Mouse (Mus musculus): ENCODE results near the gene Slc22a20. TPM values are rescaled to one million over a fixed set of nuclear protein-coding genes. Genes with fewer than 3 reads are reported as not detected.

Slc22a20 gene
- polyA plus RNA-seq, 1 experiment from 2014 or later, result not detected

Other genes with a start within 250 kb of the Slc22a20 start
- gene Ltbp3, start 245.2 kb downstream of the Slc22a20 start, polyA plus RNA-seq (2015; fragmentation: Nextera tagmentation; extraction: Ambion mirVana), result 20.7 and 21.7 TPM in 2 replicates
- gene Scyl1, start 214.7 kb downstream of the Slc22a20 start, polyA plus RNA-seq (2015; fragmentation: Nextera tagmentation; extraction: Ambion mirVana), result 60.6 and 60.9 TPM in 2 replicates
- 26.9 and 28.0 TPM in 2 replicates for gene Frmd8, start 110.9 kb downstream of the Slc22a20 start, polyA plus RNA-seq (2015; fragmentation: Nextera tagmentation; extraction: Ambion mirVana)
- gene Slc25a45, start 108.3 kb downstream of the Slc22a20 start, polyA plus RNA-seq (2015; fragmentation: Nextera tagmentation; extraction: Ambion mirVana), result 3.5 and 4.2 TPM in 2 replicates
- 1.9 and 2.7 TPM in 2 replicates for gene Tigd3, start 92.0 kb downstream of the Slc22a20 start, polyA plus RNA-seq (2015; fragmentation: Nextera tagmentation; extraction: Ambion mirVana)
- gene Dpf2, start 73.1 kb downstream of the Slc22a20 start, polyA plus RNA-seq (2015; fragmentation: Nextera tagmentation; extraction: Ambion mirVana), result 109 and 118 TPM in 2 replicates
- gene Cdc42ep2, start 61.3 kb downstream of the Slc22a20 start, polyA plus RNA-seq (2015; fragmentation: Nextera tagmentation; extraction: Ambion mirVana), result 11.9 and 12.4 TPM in 2 replicates
- gene Pola2, start 21.9 kb downstream of the Slc22a20 start, polyA plus RNA-seq (2015; fragmentation: Nextera tagmentation; extraction: Ambion mirVana), result 64.0 and 65.8 TPM in 2 replicates
- gene Capn1, start 29.8 kb upstream of the Slc22a20 start, polyA plus RNA-seq (2015; fragmentation: Nextera tagmentation; extraction: Ambion mirVana), result 10.3 and 10.4 TPM in 2 replicates
- 24.2 and 27.4 TPM in 2 replicates for gene Syvn1, start 60.4 kb upstream of the Slc22a20 start, polyA plus RNA-seq (2015; fragmentation: Nextera tagmentation; extraction: Ambion mirVana)
- 72.7 and 78.4 TPM in 2 replicates for gene Mrpl49, start 71.6 kb upstream of the Slc22a20 start, polyA plus RNA-seq (2015; fragmentation: Nextera tagmentation; extraction: Ambion mirVana)
- 876 and 881 TPM in 2 replicates for gene Fau, start 71.7 kb upstream of the Slc22a20 start, polyA plus RNA-seq (2015; fragmentation: Nextera tagmentation; extraction: Ambion mirVana)
- gene Znhit2, start 75.0 kb upstream of the Slc22a20 start, polyA plus RNA-seq (2015; fragmentation: Nextera tagmentation; extraction: Ambion mirVana), result 30.1 and 31.9 TPM in 2 replicates
- gene Tm7sf2, start 82.2 kb upstream of the Slc22a20 start, polyA plus RNA-seq (2015; fragmentation: Nextera tagmentation; extraction: Ambion mirVana), result 34.8 and 34.9 TPM in 2 replicates
- 61.2 and 64.5 TPM in 2 replicates for gene Vps51, start 91.1 kb upstream of the Slc22a20 start, polyA plus RNA-seq (2015; fragmentation: Nextera tagmentation; extraction: Ambion mirVana)
- not detected in 2 replicates for gene Tmem262, start 93.9 kb upstream of the Slc22a20 start, polyA plus RNA-seq (2015; fragmentation: Nextera tagmentation; extraction: Ambion mirVana)
- 1.3 and 2.2 TPM in 2 replicates for gene Gm28374, start 96.1 kb upstream of the Slc22a20 start, polyA plus RNA-seq (2015; fragmentation: Nextera tagmentation; extraction: Ambion mirVana)
- 58.5 and 61.3 TPM in 2 replicates for gene Zfpl1, start 98.8 kb upstream of the Slc22a20 start, polyA plus RNA-seq (2015; fragmentation: Nextera tagmentation; extraction: Ambion mirVana)
- gene Cdca5, start 98.8 kb upstream of the Slc22a20 start, polyA plus RNA-seq (2015; fragmentation: Nextera tagmentation; extraction: Ambion mirVana), result 32.3 and 32.9 TPM in 2 replicates
- gene AC131692.1, start 108.3 kb upstream of the Slc22a20 start, polyA plus RNA-seq (2015; fragmentation: Nextera tagmentation; extraction: Ambion mirVana), result 0.18 and 0.37 TPM in 2 replicates
- gene Naaladl1, start 119.6 kb upstream of the Slc22a20 start, polyA plus RNA-seq (2015; fragmentation: Nextera tagmentation; extraction: Ambion mirVana), result 28.9 and 38.8 TPM in 2 replicates
- 44.3 and 44.7 TPM in 2 replicates for gene Sac3d1, start 132.5 kb upstream of the Slc22a20 start, polyA plus RNA-seq (2015; fragmentation: Nextera tagmentation; extraction: Ambion mirVana)
- 31.7 and 33.8 TPM in 2 replicates for gene Snx15, start 142.2 kb upstream of the Slc22a20 start, polyA plus RNA-seq (2015; fragmentation: Nextera tagmentation; extraction: Ambion mirVana)
- gene Batf2, start 154.8 kb upstream of the Slc22a20 start, polyA plus RNA-seq (2015; fragmentation: Nextera tagmentation; extraction: Ambion mirVana), result 0.80 and 1.3 TPM in 2 replicates
- 99.2 and 103 TPM in 2 replicates for gene Arl2, start 155.4 kb upstream of the Slc22a20 start, polyA plus RNA-seq (2015; fragmentation: Nextera tagmentation; extraction: Ambion mirVana)
- not detected in 2 replicates for gene Majin, start 198.2 kb upstream of the Slc22a20 start, polyA plus RNA-seq (2015; fragmentation: Nextera tagmentation; extraction: Ambion mirVana)
- 0.39 and 0.41 TPM in 2 replicates for gene Gpha2, start 240.2 kb upstream of the Slc22a20 start, polyA plus RNA-seq (2015; fragmentation: Nextera tagmentation; extraction: Ambion mirVana)
- gene Ppp2r5b, start 249.7 kb upstream of the Slc22a20 start, polyA plus RNA-seq (2015; fragmentation: Nextera tagmentation; extraction: Ambion mirVana), result 21.2 and 22.3 TPM in 2 replicates